Mouse (Mus musculus) thymus, postnatal 25 days (tissue): ENCODE data around the gene Sorbs1.

Source experiments
- DNase-seq: peaks from one replicate; pipeline ENCODE4 v3.0.0; 2022

Gene Sorbs1

GRCm38 (mm10) chr19:40369852-40370811 is 143.4 kb downstream of the Sorbs1 start:
- DNase-seq = no peak

DNA sequence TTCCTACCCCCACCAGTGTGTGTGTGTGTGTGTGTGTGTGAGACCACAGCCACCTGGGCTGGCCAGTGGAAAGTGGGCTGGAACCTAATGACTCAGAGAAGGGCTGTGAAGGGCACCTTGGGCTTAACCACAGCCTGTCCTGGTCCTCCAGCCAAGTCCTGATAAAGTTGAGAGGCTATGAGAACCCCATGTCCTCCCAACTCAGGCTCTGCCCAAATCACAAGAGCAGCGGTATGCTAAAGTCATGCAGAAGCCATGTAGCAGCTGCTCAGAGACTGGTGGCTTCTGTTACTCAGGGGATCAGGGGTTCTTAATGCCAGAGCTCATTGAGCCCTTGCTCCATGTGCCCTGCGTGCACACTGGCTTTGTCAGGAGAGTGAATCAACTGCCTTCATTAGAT is 145.1 kb downstream of the Sorbs1 start:
- DNase-seq = no peak

DNA sequence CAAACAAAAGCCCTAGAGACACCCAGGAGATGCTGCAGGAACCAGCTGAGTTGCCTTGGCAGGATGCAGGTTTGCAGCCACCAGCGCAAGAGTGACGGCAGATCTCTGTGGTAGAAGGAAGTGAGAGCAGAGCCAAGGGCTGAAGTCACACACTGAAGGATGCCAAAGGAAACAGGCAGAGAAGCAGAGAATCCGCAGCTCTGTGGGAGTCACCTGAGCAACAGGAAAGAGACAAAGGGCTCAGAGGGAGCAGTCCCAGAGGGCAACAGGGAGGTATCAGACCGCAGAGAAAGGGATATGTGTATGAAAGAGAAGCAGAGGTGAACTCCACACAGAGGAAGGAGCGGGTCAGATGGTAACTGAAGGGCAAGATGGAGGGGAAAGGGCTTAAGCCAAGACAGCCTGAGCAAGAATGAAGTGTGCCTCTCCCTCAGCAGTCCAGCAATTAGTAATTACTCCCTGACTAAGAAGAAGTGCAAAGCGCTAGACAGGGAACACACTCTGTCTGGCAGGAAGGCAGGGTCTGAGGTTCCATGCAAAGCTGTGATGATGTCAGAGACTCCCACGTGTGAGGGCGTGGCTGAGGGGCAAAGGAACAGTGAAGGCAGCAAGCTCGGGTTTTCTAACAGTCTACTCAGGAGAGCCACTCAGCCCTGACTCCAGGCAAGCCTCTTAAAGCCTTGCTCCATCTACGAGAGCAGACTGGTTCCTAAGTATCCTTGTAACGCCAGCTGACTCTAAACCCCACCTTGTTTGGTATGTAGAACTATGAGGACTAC is 147.2 kb downstream of the Sorbs1 start:
- peak; percentile 51 for DNase-seq

DNA sequence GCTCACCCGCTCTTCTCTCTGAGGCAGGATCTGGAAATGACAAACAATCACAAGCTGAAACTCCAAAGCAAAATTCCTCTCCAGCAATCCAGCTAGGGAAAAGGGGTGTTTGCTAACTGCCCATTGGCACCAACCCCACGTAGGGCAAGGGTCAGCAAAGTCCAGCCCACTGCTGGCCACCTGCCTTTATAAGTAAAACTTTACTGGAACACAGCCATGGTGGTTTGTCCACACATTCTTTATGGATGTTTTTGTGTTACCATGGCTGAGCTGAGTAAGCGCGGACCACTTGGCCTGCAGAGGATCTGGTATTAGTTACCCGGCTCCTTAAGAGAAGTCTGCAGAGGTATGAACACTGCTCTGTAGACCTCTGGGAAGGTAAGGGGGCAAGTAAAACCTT is 148.4 kb downstream of the Sorbs1 start:
- no peak for DNase-seq

- DNase-seq = no peak
These were observed 150.1 kb downstream of the Sorbs1 start for GRCm38 (mm10) chr19:40363447-40363846.

DNA sequence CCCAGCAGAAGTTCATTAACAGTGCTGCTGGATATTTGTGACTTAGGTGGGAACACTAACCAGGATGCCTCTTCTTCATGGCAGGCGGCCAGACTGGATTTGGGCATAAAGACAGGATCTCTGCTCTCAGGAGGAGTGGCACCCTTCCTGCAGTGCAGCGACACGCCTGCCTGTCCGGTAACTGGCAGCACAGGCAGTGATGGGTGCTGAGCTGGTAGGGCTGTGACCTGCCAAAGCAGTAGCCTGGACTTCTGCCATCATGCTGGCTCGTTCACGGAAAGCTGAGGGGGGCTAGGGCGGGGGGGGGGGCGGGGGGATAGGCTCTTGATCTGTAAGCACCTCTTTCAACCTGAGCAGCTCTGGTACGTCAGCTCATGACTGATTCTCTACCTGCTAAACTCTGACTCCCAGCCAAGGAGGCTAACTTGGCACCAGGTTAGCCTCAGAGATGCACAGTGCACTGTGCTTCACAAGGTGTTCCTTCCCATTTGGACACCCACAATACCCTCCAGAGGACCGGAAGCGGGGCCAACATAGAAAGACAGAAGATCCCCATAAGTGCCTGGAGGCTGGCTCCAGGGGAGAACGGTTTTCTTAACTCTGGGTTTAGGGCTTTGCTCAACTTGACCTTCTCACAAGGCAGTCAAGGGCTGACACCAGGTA is 151.2 kb downstream of the Sorbs1 start:
- DNase-seq = no peak

DNA sequence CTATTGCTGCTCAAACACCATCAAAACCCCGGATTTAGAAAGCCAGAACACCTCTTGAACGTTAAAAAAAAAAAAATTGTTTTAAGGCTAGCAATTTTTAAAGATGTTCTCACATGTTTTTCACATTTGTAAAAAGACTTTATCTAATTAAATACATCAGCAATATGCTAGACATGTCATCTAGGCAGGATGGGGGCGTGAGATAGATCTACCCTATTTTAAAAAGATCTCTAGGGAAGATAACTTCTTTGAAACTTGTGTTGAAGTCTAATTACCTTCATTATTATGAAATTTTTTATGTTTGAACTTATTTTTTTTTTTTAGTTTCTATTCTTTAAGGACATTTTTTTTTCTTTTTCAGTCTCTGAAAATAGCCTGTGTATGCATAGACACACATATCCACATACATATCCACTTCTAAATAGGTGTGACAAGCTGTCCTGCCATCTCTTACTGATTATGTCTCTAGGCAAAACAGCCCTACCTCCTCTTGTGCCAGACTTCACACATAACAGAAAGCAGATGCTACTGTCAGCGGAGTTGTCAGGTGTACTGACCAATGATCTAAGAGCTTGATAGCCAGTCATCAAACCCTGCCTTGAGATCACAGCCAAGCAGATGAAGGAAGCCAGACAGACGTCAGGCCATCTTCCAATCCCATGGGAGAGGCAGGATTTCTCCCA is 153.7 kb downstream of the Sorbs1 start:
- DNase-seq = no peak

DNA sequence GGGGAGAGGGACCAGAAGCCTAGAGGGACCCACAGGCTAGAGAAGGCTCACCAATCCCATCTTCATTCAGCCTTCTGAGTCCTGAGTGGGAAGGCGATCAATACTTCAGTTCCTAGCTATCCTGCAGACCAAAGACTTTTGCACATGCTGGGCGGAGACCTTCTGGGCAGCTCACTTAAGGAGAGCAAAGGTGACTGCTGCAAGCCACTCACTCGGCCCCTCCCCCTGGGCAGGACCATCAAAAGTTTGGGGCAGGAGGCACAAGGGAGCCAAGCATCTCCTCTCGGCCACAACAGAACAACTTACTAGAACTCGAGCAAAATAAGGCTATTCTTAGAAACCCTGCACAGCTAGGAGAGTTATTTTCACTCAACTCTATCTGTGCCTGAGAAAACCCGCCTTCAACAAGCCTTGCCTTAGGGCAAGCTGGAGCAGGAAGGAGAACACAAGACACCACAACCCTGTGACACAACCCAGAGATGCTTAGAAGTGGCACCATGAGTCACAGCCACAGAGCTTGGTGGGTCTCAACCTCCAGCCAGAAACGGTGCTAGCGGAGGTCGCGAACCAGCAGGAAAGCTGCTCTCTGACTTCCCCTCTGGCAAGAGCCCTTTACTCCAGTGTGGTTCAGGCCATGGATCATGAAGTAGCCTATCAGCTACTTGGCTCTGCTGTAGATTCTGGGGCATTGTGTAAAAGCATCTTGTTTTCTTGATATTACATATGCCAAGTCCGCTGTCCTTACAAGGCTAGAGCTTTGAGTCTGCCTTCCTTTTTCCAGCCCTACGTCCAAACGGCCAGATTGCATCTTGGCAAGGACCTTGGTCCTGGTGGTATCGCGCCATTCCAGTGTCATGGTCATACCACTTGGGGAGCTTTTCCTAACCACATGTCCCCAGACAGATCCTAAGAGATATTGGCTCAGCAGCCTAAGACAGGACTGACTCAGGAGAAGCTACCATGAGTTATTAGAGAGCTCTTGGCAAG is 156.8 kb downstream of the Sorbs1 start:
- DNase-seq = no peak

- no peak for DNase-seq
These were observed 158.5 kb downstream of the Sorbs1 start for GRCm38 (mm10) chr19:40355075-40355474.

- no peak for DNase-seq
These were observed 161.6 kb downstream of the Sorbs1 start for GRCm38 (mm10) chr19:40352006-40352405.

DNA sequence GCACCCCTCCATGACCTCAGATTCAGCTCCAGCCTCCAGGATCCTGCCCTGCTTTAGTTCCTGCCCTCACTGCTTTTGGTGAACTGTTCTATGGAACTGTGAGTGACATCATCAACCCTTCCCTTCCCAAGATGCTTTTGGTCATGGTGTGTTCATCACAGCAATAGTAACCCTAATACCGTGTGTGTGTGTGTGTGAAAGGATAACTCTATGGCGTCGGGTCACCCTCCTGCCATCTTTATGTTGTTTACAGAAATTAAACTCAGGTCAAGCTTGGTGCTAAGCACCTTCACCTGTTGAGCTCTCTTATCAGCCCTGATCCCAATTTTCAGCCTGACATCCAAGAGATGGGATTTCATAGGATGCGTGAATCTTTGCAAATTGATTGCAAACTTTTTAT is 162.7 kb downstream of the Sorbs1 start:
- no peak for DNase-seq

DNA sequence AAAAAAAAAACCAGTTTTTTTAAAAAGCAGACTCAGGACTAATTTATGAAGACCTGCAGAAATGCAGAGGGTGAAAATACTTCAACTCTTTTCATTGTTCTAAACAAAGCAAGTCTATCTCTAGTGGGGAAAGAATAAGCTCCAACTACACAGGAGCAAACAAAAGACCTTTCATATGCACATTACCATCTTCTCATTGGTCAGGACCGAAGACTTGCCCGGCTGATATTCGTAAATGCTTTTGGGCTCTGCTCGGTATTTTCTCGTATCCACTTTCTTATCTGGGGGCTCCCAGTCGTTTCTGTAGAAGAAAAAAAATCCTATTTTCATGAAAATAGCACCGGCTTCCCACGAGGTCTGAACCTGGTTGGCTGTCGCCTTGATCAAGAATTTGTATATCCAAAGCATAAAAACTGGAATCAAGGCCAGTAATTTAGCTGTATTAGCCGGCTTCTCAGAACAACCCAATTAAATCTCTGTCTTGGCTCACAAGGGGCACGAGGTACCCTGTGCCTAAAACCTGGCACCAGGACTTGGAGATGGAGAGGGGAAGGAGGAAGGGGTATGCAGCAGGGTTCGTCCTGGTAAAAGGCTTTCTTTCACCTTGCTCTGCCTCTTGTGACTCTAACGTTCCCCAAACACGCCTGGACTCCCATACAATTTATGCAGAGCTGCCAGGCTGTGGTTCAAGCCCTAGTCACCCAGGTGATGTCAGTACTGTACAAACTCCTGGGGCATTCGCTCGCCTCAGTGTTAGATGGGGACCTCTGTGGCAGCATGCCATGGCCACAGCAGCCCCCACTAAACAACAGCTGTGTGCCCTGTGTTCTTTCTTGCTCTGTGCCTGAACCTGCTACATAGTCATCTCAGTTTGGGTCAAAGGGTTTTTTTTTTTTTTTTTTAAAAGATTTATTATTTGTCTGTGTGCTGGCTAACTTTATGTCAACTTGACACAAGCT is 163.6 kb downstream of the Sorbs1 start:
- no peak for DNase-seq

GRCm38 (mm10) chr19:40349281-40349680 is 164.3 kb downstream of the Sorbs1 start:
- DNase-seq = no peak

DNA sequence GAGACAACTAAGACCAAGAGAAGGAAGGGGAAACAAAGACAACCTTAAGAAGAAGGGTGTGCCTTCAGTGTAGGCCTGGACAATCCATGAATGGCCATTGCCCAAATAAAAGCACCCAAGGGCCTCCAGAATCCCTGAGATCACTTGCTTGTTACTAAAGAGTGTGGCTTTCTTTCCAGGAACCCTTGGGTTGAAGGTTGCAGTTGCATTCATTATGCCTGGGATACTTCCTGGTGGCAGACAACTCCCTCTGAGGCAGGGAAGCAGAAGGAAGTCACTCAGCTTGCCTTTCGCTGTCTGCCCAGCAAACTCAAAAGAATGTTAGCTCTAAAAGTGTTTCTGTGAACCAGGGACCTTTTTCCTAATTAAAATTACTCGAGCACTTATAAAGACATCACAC is 164.9 kb downstream of the Sorbs1 start:
- no peak for DNase-seq

GRCm38 (mm10) chr19:40348175-40348574 is 165.4 kb downstream of the Sorbs1 start:
- DNase-seq = no peak

- DNase-seq = no peak
These were observed 166.7 kb downstream of the Sorbs1 start for GRCm38 (mm10) chr19:40346908-40347307.

DNA sequence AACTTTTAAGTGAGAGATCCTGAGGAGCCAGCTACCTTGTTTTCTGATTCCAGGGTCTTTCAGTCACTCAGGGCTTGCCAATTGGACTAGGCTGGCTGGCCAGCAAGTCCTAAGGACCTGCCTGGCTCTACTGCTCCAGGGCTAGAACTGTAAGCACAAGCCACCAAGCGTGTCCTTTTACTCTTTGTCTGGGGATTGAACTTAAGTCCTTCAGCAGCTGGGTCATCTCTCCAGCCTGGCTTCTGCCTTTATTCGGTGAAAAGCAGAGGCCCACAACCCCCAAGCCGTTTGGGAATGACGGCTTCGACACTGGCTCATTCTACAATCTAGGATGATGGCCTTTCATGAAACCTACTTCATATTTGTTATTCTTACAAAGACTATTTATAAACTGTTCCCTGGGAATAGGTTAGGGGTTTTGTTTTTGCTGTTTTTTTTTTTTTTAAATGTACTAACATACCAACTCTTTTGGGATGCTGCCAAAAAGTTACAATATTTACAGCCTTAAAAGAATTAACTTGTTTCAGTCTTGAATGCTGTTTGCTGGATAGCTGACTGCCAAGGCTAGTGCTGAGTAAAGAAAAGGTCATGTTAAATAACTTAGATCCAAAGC is 167.2 kb downstream of the Sorbs1 start:
- DNase-seq = no peak

DNA sequence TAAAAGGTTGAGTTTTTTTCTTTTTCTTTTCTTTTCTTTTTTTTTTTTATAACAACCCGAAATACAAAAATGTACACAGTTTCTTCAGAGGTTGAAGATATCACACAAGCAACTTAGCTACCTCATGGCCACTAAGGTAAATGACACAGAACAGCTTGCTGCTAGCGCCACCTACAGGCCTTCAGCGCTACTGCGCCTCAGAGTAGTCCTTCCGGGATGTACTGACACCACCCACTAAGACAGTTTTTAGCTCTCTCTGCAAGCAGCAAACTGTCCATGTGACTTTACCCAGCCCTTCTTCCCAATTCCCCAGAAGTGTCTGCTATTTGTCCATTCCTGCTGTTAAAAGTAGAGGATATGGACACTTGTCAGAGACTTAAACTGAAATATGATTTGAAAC is 167.9 kb downstream of the Sorbs1 start:
- DNase-seq = peak; percentile 67

- DNase-seq = peak; percentile 80
These were observed 170.6 kb downstream of the Sorbs1 start for GRCm38 (mm10) chr19:40343018-40343417.

- no peak for DNase-seq
These were observed 172.4 kb downstream of the Sorbs1 start for GRCm38 (mm10) chr19:40341141-40341540.
